Mouse (Mus musculus) megakaryocyte, embryonic 14.5 days (primary cell): ENCODE data around the gene Taar7f.
"Not testable (repeated sequence)": the region's sequence is repeated elsewhere in the genome, so short reads cannot be mapped to it uniquely, and the experiment has no call there.

Source experiments
- FLI1 ChIP-seq: IDR thresholded peaks from 2 replicates; pipeline ENCODE4 v1.6.1; 2012; ENCODE audit warnings: low read length, inconsistent platforms, mixed read lengths
- GATA1 ChIP-seq: IDR thresholded peaks from 3 replicates; pipeline ENCODE4 v1.6.1; 2012; ENCODE audit warnings: mixed read lengths, low read length, inconsistent platforms, borderline replicate concordance

- TF ChIP-seq GATA1, FLI1: not testable (repeated sequence)
Measured at GRCm38 (mm10) chr10:24097010-24097409, 47.7 kb downstream of the Taar7f start.
